Mouse (Mus musculus) MEL (cell line): ENCODE data around the gene Gm11027. TPM values are rescaled to one million over a fixed set of nuclear protein-coding genes. Genes with fewer than 3 reads are reported as not detected.

Source experiments
- DNase-seq: peaks from one replicate; pipeline ENCODE4 v3.0.0; 2011; ENCODE audit warnings: low read depth, low spot score
- H3K27ac ChIP-seq: 2 replicates; pipeline ENCODE4 v1.5.1; 2012; ENCODE audit warnings: low read depth, mild to moderate bottlenecking, control low read depth, low read length, moderate library complexity; ENCODE audit not compliant: control insufficient read depth
- H3K27me3 ChIP-seq, 2 experiments: fragments of 150-350 bp in 1 of 2; sonication (generic) in 1 of 2; 2 replicates each; pipeline ENCODE4 v1.6.1; 2012; ENCODE audit warnings: low read length in 2 of 2, mild to moderate bottlenecking in 2 of 2, improper control_type of control experiment in 1 of 2, moderate library complexity in 1 of 2; ENCODE audit not compliant: insufficient read depth in 2 of 2, control insufficient read depth in 1 of 2
- H3K36me3 ChIP-seq, 2 experiments: 2 replicates each; pipeline ENCODE4 v1.6.1; 2012 to 2014; ENCODE audit warnings: low read length in 2 of 2, improper control_type of control experiment in 1 of 2, inconsistent platforms in 1 of 2, mild to moderate bottlenecking in 1 of 2; ENCODE audit not compliant: insufficient read depth in 2 of 2, control insufficient read depth in 1 of 2
- H3K4me1 ChIP-seq, 2 experiments: fragments of 150-350 bp in 1 of 2; sonication (generic) in 1 of 2; 2 replicates each; pipeline ENCODE4 v1.6.1; 2012; ENCODE audit warnings: low read length in 2 of 2, improper control_type of control experiment in 1 of 2, mild to moderate bottlenecking in 1 of 2; ENCODE audit not compliant: insufficient read depth in 2 of 2, control insufficient read depth in 1 of 2
- H3K4me3 ChIP-seq, 2 experiments: fragments of 150-350 bp in 1 of 2; sonication (generic) in 1 of 2; 2 replicates each; pipeline ENCODE4 v1.5.1; 2012; ENCODE audit warnings: low read depth in 2 of 2, low read length in 2 of 2, mild to moderate bottlenecking in 2 of 2, moderate library complexity in 2 of 2, control low read depth in 1 of 2, improper control_type of control experiment in 1 of 2; ENCODE audit not compliant: control insufficient read depth in 1 of 2, insufficient read depth in 1 of 2
- H3K79me2 ChIP-seq: 2 replicates; pipeline ENCODE4 v1.6.1; 2012; ENCODE audit warnings: mild to moderate bottlenecking, low read length, moderate library complexity; ENCODE audit not compliant: control insufficient read depth, poor library complexity, insufficient read depth
- H3K9ac ChIP-seq: 2 replicates; pipeline ENCODE4 v1.6.1; 2012; ENCODE audit warnings: low read depth, mild to moderate bottlenecking, control low read depth, low read length, moderate library complexity; ENCODE audit not compliant: control insufficient read depth, poor library complexity, severe bottlenecking
- H3K9me3 ChIP-seq: fragments of 150-350 bp; sonication (generic); replicated peaks from 2 replicates; pipeline ENCODE4 v1.6.1; 2012; ENCODE audit warnings: mild to moderate bottlenecking, low read length, improper control_type of control experiment, moderate library complexity; ENCODE audit not compliant: insufficient read depth
- CHD2 ChIP-seq: IDR thresholded peaks from 2 replicates; pipeline ENCODE4 v1.6.1; 2011; ENCODE audit warnings: low read length, improper control_type of control experiment
- E2F4 ChIP-seq: IDR thresholded peaks from 2 replicates; pipeline ENCODE4 v1.6.1; 2011; ENCODE audit warnings: low read depth, low read length, improper control_type of control experiment, borderline replicate concordance
- ELF1 ChIP-seq: IDR thresholded peaks from 2 replicates; pipeline ENCODE4 v1.6.1; 2014; ENCODE audit warnings: low read depth, mild to moderate bottlenecking, inconsistent platforms, low read length, improper control_type of control experiment, moderate library complexity
- JUND ChIP-seq: IDR thresholded peaks from 2 replicates; pipeline ENCODE4 v1.6.1; 2011; ENCODE audit warnings: low read depth, mild to moderate bottlenecking, improper control_type of control experiment, low read length
- MAFK ChIP-seq: IDR thresholded peaks from 2 replicates; pipeline ENCODE4 v1.6.1; 2011; ENCODE audit warnings: low read depth, mild to moderate bottlenecking, low read length, improper control_type of control experiment, borderline replicate concordance
- MAZ ChIP-seq: IDR thresholded peaks from 2 replicates; pipeline ENCODE4 v1.6.1; 2012; ENCODE audit warnings: low read depth, mild to moderate bottlenecking, inconsistent platforms, low read length, improper control_type of control experiment
- MXI1 ChIP-seq: IDR thresholded peaks from 2 replicates; pipeline ENCODE4 v1.6.1; 2011; ENCODE audit warnings: mild to moderate bottlenecking, low read depth, low read length, improper control_type of control experiment
- MYC ChIP-seq: IDR thresholded peaks from 2 replicates; pipeline ENCODE4 v1.6.1; 2011; ENCODE audit warnings: low read depth, mild to moderate bottlenecking, low read length, improper control_type of control experiment, moderate library complexity
- NELFE ChIP-seq: IDR thresholded peaks from 2 replicates; pipeline ENCODE4 v1.6.1; 2011; ENCODE audit warnings: low read depth, low read length, improper control_type of control experiment
- NRF1 ChIP-seq: IDR thresholded peaks from 2 replicates; pipeline ENCODE4 v1.6.1; 2014; ENCODE audit warnings: low read depth, mild to moderate bottlenecking, inconsistent platforms, low read length, improper control_type of control experiment, moderate library complexity; ENCODE audit not compliant: poor library complexity, insufficient read depth, severe bottlenecking
- POLR2AphosphoS5 ChIP-seq: IDR thresholded peaks from 2 replicates; pipeline ENCODE4 v1.6.1; 2012; ENCODE audit warnings: low read depth, borderline replicate concordance, mild to moderate bottlenecking, inconsistent platforms, low read length, moderate library complexity, mixed read lengths
- RAD21 ChIP-seq: IDR thresholded peaks from 2 replicates; pipeline ENCODE4 v1.6.1; 2011; ENCODE audit warnings: mild to moderate bottlenecking, low read depth, low read length, improper control_type of control experiment
- RCOR1 ChIP-seq: IDR thresholded peaks from 2 replicates; pipeline ENCODE4 v1.6.1; 2012; ENCODE audit warnings: low read depth, mild to moderate bottlenecking, inconsistent platforms, low read length, improper control_type of control experiment
- SMC3 ChIP-seq: IDR thresholded peaks from 2 replicates; pipeline ENCODE4 v1.6.1; 2011; ENCODE audit warnings: low read depth, low read length, improper control_type of control experiment
- TCF12 ChIP-seq: IDR thresholded peaks from 2 replicates; pipeline ENCODE4 v1.6.1; 2014; ENCODE audit warnings: low read depth, mild to moderate bottlenecking, inconsistent platforms, low read length, improper control_type of control experiment, moderate library complexity
- UBTF ChIP-seq: IDR thresholded peaks from 2 replicates; pipeline ENCODE4 v1.6.1; 2012; ENCODE audit warnings: low read depth, mild to moderate bottlenecking, inconsistent platforms, low read length, improper control_type of control experiment, moderate library complexity, borderline replicate concordance; ENCODE audit not compliant: insufficient read depth
- ZC3H11A ChIP-seq: IDR thresholded peaks from 2 replicates; pipeline ENCODE4 v1.6.1; 2012; ENCODE audit warnings: low read depth, mild to moderate bottlenecking, inconsistent platforms, low read length, improper control_type of control experiment
- ZKSCAN1 ChIP-seq: IDR thresholded peaks from 2 replicates; pipeline ENCODE4 v1.6.1; 2012; ENCODE audit warnings: low read depth, mild to moderate bottlenecking, inconsistent platforms, low read length, improper control_type of control experiment, moderate library complexity
- polyA plus RNA-seq, 2 experiments: library from polyadenylated mRNA; stranded (reverse) in 1 of 2; unstranded in 1 of 2; fragments of >175 nt in 1 of 2; fragments of >200 nt in 1 of 2; gene quantifications; 2 replicates each; pipeline versions ENCODE4 v1.2.1 to v1.2.4; 2012; ENCODE audit warnings: low replicate concordance in 2 of 2, low read depth in 1 of 2; ENCODE audit not compliant: insufficient read length in 2 of 2, insufficient read depth in 1 of 2, missing spikeins in 1 of 2
- total RNA-seq: library from RNA; depleted of rRNA; stranded (reverse); fragments of 300-350 nt; gene quantifications from 2 replicates; pipeline ENCODE4 v1.2.3, GENCODE M21; 2012

The Gm11027 gene
- total and polyA plus RNA-seq, 3 experiments, result not detected

DNA sequence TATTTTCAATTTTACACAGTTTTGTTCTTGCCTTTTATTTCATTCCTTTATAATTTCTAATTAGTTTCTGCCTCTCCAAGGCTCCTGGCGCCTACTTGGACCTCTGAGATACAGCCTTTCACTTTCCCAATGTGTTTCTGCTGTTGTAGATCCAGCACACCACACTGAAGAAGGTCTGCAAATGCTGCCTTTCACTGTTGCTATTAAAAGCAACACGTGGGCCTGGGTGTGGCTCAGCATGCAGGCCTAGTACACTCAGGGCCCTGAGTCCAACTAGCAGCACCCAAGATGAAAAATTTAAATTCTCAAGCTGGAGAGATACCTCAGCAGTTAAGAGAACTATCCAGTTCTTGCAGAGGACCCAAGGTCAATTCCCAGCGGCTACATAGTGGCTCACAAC, 38.5 kb upstream of the Gm11027 start:
- Histone ChIP-seq H3K36me3 (peaks cover 0 to 3% of the 10 kb centered on the region in 2 experiments; a peak in 2 of 4 replicates), H3K4me1 (no peaks in the 10 kb centered on the region), H3K9me3 (no peaks in the 10 kb centered on the region), H3K4me3 (no peak overlapping the region), H3K27me3 (no peaks in the 10 kb centered on the region), H3K9ac (no peak overlapping the region), H3K27ac (no peak overlapping the region), H3K79me2 (no peaks in the 10 kb centered on the region)
- DNase-seq, result no peak
- no peak for TF ChIP-seq MAZ
- TF ChIP-seq MXI1, result no peak
- TF ChIP-seq ZC3H11A, result no peak
- TF ChIP-seq ELF1, result no peak
- TF ChIP-seq NELFE, result no peak
- no peak for TF ChIP-seq ZKSCAN1
- TF ChIP-seq CHD2, result no peak
- TF ChIP-seq RAD21, result no peak
- no peak for TF ChIP-seq NRF1
- no peak for TF ChIP-seq RCOR1
- TF ChIP-seq UBTF, result no peak
- TF ChIP-seq SMC3, result no peak
- TF ChIP-seq E2F4, result no peak
- TF ChIP-seq MYC, result no peak

DNA sequence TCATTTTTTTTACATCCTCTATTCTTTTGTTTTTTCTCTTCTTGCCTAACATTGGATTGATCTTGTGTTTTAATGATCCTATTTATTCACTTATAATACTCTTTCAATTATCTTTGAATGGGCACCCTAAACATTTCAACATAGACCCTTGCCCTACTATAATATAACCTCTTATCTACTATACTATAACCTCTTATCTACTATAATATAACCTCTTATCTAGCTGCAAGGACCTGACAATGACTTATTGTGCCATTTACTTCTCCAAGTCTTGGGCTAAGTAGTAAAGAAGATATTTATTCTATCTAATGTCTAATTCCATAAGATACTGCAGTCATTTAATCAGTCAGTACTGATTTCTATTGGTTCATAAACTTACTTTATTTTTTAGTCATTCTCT, 36.8 kb upstream of the Gm11027 start:
- Histone ChIP-seq H3K27ac (no peak overlapping the region), H3K4me3 (no peak overlapping the region), H3K4me1 (no peaks in the 10 kb centered on the region), H3K79me2 (no peaks in the 10 kb centered on the region), H3K9me3 (no peaks in the 10 kb centered on the region), H3K27me3 (no peaks in the 10 kb centered on the region), H3K9ac (no peak overlapping the region), H3K36me3 (peaks cover 0 to 3% of the 10 kb centered on the region in 2 experiments; a peak in 2 of 4 replicates)
- TF ChIP-seq TCF12 (no peak), POLR2AphosphoS5 (no peak), JUND (no peak), ZC3H11A (no peak), MAFK (no peak)
- DNase-seq, result no peak
